Mouse (Mus musculus): ENCODE data around the gene Psmd10.

GRCm38 (mm10) chrX:140956272-140956940 lies at the start of gene Psmd10, which contains the start of gene Atg4a:
- TF ChIP-seq CTCF (IDR thresholded peaks at IDR 0.05; ENCODE audit: borderline replicate concordance, insufficient read depth, low read depth, low read length) (no peak), POLR2A (IDR thresholded peaks at IDR 0.05; ENCODE audit: borderline replicate concordance, insufficient read depth, low read length) (peak; percentile 31; the same call in 1 of the 2 replicates)

Data from cerebellum, adult 2 months (tissue).